In genomic region chr19:40834436-40834835, GRCm38 (mm10) we compare ENCODE assay signal across 29 mouse cellular contexts. TPM values are rescaled to one million over a fixed set of nuclear protein-coding genes. Genes with fewer than 3 reads are reported as not detected.
DNase-seq lines count a peak whose midpoint lies in the region; ATAC-seq lines count a peak whose summit lies in the region.
"Had no signal": no experiment of that assay in that cellular context is flagged by ENCODE, and none has a peak within 500 bp of the region (broad histone marks: within the 10 kb centered on the region; RNA-seq: fewer than 3 reads in every experiment).

No protein-coding gene starts in this region.

- H3K27ac ChIP-seq in liver, embryonic 13.5 days, result no peak overlapping the region
- no peak overlapping the region for H3K27ac ChIP-seq in liver, embryonic 11.5 days (ENCODE audit: low read depth, low read length)
- no peak overlapping the region for H3K27ac ChIP-seq in midbrain, embryonic 10.5 days (replicated peaks)
- no peak overlapping the region for H3K27ac ChIP-seq in midbrain, embryonic 11.5 days (ENCODE audit: low read depth, low read length)
- H3K27ac ChIP-seq: embryonic facial prominence, embryonic 10.5 days; embryonic facial prominence, embryonic 13.5 days; forebrain, embryonic 12.5 days; forebrain, embryonic 15.5 days; heart, adult 2 months; heart, embryonic 10.5 days; heart, embryonic 13.5 days; hindbrain, embryonic 14.5 days; hindbrain, postnatal 0 days had no signal

- no peak overlapping the region for H3K9ac ChIP-seq in liver, embryonic 13.5 days
- no peak overlapping the region for H3K9ac ChIP-seq in liver, embryonic 11.5 days (ENCODE audit: low read depth, low read length)
- no peak overlapping the region for H3K9ac ChIP-seq in midbrain, embryonic 11.5 days (ENCODE audit: low read length)
- H3K9ac ChIP-seq: embryonic facial prominence, embryonic 13.5 days; forebrain, embryonic 12.5 days; forebrain, embryonic 15.5 days; heart, embryonic 13.5 days; hindbrain, embryonic 14.5 days had no signal

- peaks cover 27% of the 10 kb centered on the region for H3K36me3 ChIP-seq in liver, embryonic 13.5 days
- H3K36me3 ChIP-seq in liver, embryonic 11.5 days (ENCODE audit: control insufficient read depth, insufficient read depth, low read length), result peaks cover 16% of the 10 kb centered on the region
- peaks cover 50% of the 10 kb centered on the region for H3K36me3 ChIP-seq in midbrain, embryonic 10.5 days
- H3K36me3 ChIP-seq in midbrain, embryonic 11.5 days (ENCODE audit: control insufficient read depth, insufficient read depth, low read length), result peaks cover 9% of the 10 kb centered on the region; the same call in 1 of the 2 replicates

- no peaks in the 10 kb centered on the region for H3K9me3 ChIP-seq in liver, embryonic 13.5 days (replicated peaks)
- no peaks in the 10 kb centered on the region for H3K9me3 ChIP-seq in liver, embryonic 11.5 days (ENCODE audit: control insufficient read depth, low read length)
- no peaks in the 10 kb centered on the region for H3K9me3 ChIP-seq in midbrain, embryonic 10.5 days (replicated peaks)
- no peaks in the 10 kb centered on the region for H3K9me3 ChIP-seq in midbrain, embryonic 11.5 days (ENCODE audit: control insufficient read depth, low read length)
- H3K9me3 ChIP-seq: embryonic facial prominence, embryonic 10.5 days; embryonic facial prominence, embryonic 13.5 days; forebrain, embryonic 12.5 days; forebrain, embryonic 15.5 days; heart, embryonic 10.5 days; heart, embryonic 13.5 days had no signal

- ATAC-seq in liver, embryonic 13.5 days (ENCODE audit: low read depth), result no peak
- no peak for ATAC-seq in liver, embryonic 11.5 days (replicated peaks; ENCODE audit: low FRiP score)
- no peak for ATAC-seq in midbrain, embryonic 11.5 days (ENCODE audit: low FRiP score)
- ATAC-seq: activated CD4-positive, CD25-positive, alpha-beta regulatory T cell, adult 4 months; CD4-positive, CD25-positive, alpha-beta regulatory T cell, adult 4 months; forebrain, embryonic 15.5 days; hindbrain, postnatal 0 days had no signal

- 0 out of 2 replicates have a peak overlapping the region, but pooled peaks have one; percentile 10 for H3K4me2 ChIP-seq in liver, embryonic 13.5 days
- no peak overlapping the region for H3K4me2 ChIP-seq in liver, embryonic 11.5 days
- no peak overlapping the region for H3K4me2 ChIP-seq in midbrain, embryonic 11.5 days
- H3K4me2 ChIP-seq: embryonic facial prominence, embryonic 13.5 days; forebrain, embryonic 15.5 days; heart, embryonic 13.5 days had no signal

- H3K27me3 ChIP-seq in liver, embryonic 13.5 days, result no peaks in the 10 kb centered on the region
- no peaks in the 10 kb centered on the region for H3K27me3 ChIP-seq in liver, embryonic 11.5 days (replicated peaks; ENCODE audit: control insufficient read depth, insufficient read depth, low read length)
- no peaks in the 10 kb centered on the region for H3K27me3 ChIP-seq in midbrain, embryonic 10.5 days (ENCODE audit: low read depth, poor library complexity, severe bottlenecking)
- H3K27me3 ChIP-seq in midbrain, embryonic 11.5 days (ENCODE audit: control insufficient read depth, insufficient read depth, low read length), result no peaks in the 10 kb centered on the region
- H3K27me3 ChIP-seq: embryonic facial prominence, embryonic 13.5 days; forebrain, embryonic 12.5 days; forebrain, embryonic 15.5 days had no signal

- no peak overlapping the region for H3K4me3 ChIP-seq in liver, embryonic 13.5 days (replicated peaks)
- H3K4me3 ChIP-seq in liver, embryonic 11.5 days (ENCODE audit: low read depth, low read length), result no peak overlapping the region
- H3K4me3 ChIP-seq in midbrain, embryonic 10.5 days, result 0 out of 2 replicates have a peak overlapping the region, but pooled peaks have one; percentile 95
- no peak overlapping the region for H3K4me3 ChIP-seq in midbrain, embryonic 11.5 days (ENCODE audit: low read depth, low read length)
- H3K4me3 ChIP-seq: embryonic facial prominence, embryonic 13.5 days; erythroblast, embryonic 14.5 days; forebrain, embryonic 15.5 days; heart, adult 2 months; heart, embryonic 10.5 days; heart, embryonic 13.5 days had no signal

- 86% methylated on average over 6 of the region's 6 CpGs for WGBS in liver, embryonic 13.5 days (ENCODE audit: insufficient replicate concordance)
- 91% methylated on average over 6 of the region's 6 CpGs for WGBS in liver, embryonic 11.5 days
- WGBS in midbrain, embryonic 10.5 days, result 95% methylated on average over 6 of the region's 6 CpGs
- WGBS in midbrain, embryonic 11.5 days, result 92% methylated on average over 6 of the region's 6 CpGs

- H3K4me1 ChIP-seq in liver, embryonic 13.5 days (replicated peaks), result peaks cover 45% of the 10 kb centered on the region
- peaks cover 16% of the 10 kb centered on the region for H3K4me1 ChIP-seq in liver, embryonic 11.5 days (replicated peaks; ENCODE audit: control insufficient read depth, insufficient read depth, low read length)
- H3K4me1 ChIP-seq in midbrain, embryonic 10.5 days, result peaks cover 40% of the 10 kb centered on the region
- H3K4me1 ChIP-seq in midbrain, embryonic 11.5 days (ENCODE audit: control insufficient read depth, insufficient read depth, low read length), result peaks cover 20% of the 10 kb centered on the region

- peak; percentile 52 for DNase-seq in heart, adult 11 months
- DNase-seq in heart, postnatal 4 days, result no peak
- no peak for DNase-seq in liver, embryonic 13.5 days
- DNase-seq in liver, embryonic 11.5 days (ENCODE audit: low spot score), result no peak
- DNase-seq in midbrain, embryonic 10.5 days (ENCODE audit: low spot score), result no peak
- no peak for DNase-seq in midbrain, embryonic 11.5 days (ENCODE audit: low spot score, missing footprints)
- peak; percentile 53 for DNase-seq in NIH3T3 (ENCODE audit: low read depth)
- no peak for DNase-seq in thymus, postnatal 36 days
- DNase-seq: adrenal gland, adult 8-10 months; adrenal gland, postnatal 25 days; cerebellum, adult 11-12 months; cerebellum, adult 8-10 months; cerebellum, postnatal 10 days; cerebellum, postnatal 36 days; embryo, embryonic 11 days; gastrocnemius, postnatal 25 days; heart, adult 2 months; heart, postnatal 14 days had no signal

RNA-seq across cellular contexts. Expression of gene Ccnj, which starts 3.4 kb away (rescaled TPM):
- total RNA-seq in heart, postnatal 4 days (2021), result 1 to 10 TPM; 7.4 to 7.5 TPM
- 4.5 and 5.2 TPM in 2 replicates for polyA plus RNA-seq in liver, embryonic 13.5 days (2015; fragmentation: Nextera tagmentation; extraction: Ambion mirVana)
- 12.4 and 13.2 TPM in 2 replicates for polyA plus RNA-seq in liver, embryonic 11.5 days (2014; fragmentation: Nextera tagmentation; extraction: Ambion mirVana)
- 38.6 and 39.9 TPM in 2 replicates for polyA plus RNA-seq in midbrain, embryonic 10.5 days (2016; fragmentation: Nextera tagmentation; extraction: Ambion mirVana)
- polyA plus RNA-seq in midbrain, embryonic 11.5 days (2014; fragmentation: Nextera tagmentation; extraction: Ambion mirVana), result 42.6 and 49.4 TPM in 2 replicates

Comparison
In these comparisons a context has a peak if more than half of its experiments do, and no peak if none do; other contexts are left out.
1. DNase-seq: peak in heart, adult 11 months (single experiment) and NIH3T3 (single experiment); none in heart, postnatal 4 days (single experiment), liver, embryonic 13.5 days (single experiment), liver, embryonic 11.5 days (single experiment), midbrain, embryonic 10.5 days (single experiment), midbrain, embryonic 11.5 days (single experiment) and thymus, postnatal 36 days (0 of 2).